33 mouse cellular contexts compared by ENCODE assay signal in the genomic region with DNA sequence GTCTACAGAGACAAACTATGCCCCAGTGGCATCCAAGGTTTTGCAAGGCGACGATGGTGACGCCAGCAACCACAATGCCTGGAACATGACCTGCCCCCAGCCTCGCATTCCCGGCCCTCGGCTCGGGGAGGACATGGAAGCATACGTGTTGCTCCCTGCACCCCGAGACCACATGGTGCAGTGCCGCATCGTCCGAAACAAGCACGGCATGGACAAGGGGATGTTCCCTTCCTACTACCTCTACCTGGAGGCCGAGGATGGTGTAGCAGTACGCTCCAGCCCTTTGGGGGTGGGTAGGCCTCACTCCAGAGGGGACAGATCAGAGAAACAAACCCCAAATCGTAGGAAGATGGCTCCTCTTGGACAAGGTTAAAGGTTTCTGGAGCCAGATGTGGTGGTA. TPM values are rescaled to one million over a fixed set of nuclear protein-coding genes. Genes with fewer than 3 reads are reported as not detected.
A peak's percentile ranks its signal among the peaks of the same experiment; 100 is the strongest.
DNase-seq lines count a peak whose midpoint lies in the region; ATAC-seq and TF ChIP-seq lines count a peak whose summit lies in the region.
"Had no signal": no experiment of that assay in that cellular context is flagged by ENCODE, and none has a peak within 500 bp of the region (broad histone marks: within the 10 kb centered on the region; RNA-seq: fewer than 3 reads in every experiment).

No protein-coding gene starts in this region.

- TF ChIP-seq CTCF in liver, postnatal 0 days (IDR thresholded peaks at IDR 0.05; ENCODE audit: low read depth): no peak
- TF ChIP-seq CTCF in E14TG2a.4 (conservative IDR thresholded peaks at IDR 0.05; ENCODE audit: low read length): no peak

- H3K4me1 ChIP-seq in heart, embryonic 12.5 days (replicated peaks): peaks cover 23% of the 10 kb centered on the region
- H3K4me1 ChIP-seq in liver, embryonic 15.5 days (replicated peaks): peaks cover 71% of the 10 kb centered on the region
- peaks cover 31% of the 10 kb centered on the region for H3K4me1 ChIP-seq in liver, postnatal 0 days (ENCODE audit: insufficient read depth)
- H3K4me1 ChIP-seq in E14TG2a.4 (replicated peaks; ENCODE audit: low read depth, low read length) (peaks cover 85% of the 10 kb centered on the region), ES-E14 (ENCODE audit: control insufficient read depth in 2 of 2, insufficient read depth in 2 of 2, low read length in 2 of 2, poor library complexity in 1 of 2) (peaks cover 4 to 38% of the 10 kb centered on the region in 2 experiments; a peak in 3 of 4 replicates)

- TF ChIP-seq EP300 in liver, postnatal 0 days (IDR thresholded peaks at IDR 0.05; ENCODE audit: low read depth): no peak

- peaks cover 11% of the 10 kb centered on the region for H3K36me3 ChIP-seq in heart, embryonic 12.5 days
- H3K36me3 ChIP-seq in liver, embryonic 15.5 days (replicated peaks): peaks cover 32% of the 10 kb centered on the region
- peaks cover 15% of the 10 kb centered on the region for H3K36me3 ChIP-seq in liver, postnatal 0 days (replicated peaks; ENCODE audit: insufficient read depth, low read length)
- H3K36me3 ChIP-seq in E14TG2a.4 (ENCODE audit: insufficient read depth, low read length): peaks cover 14% of the 10 kb centered on the region
- H3K36me3 ChIP-seq in ES-E14 (ENCODE audit: control insufficient read depth, insufficient read depth, low read length, poor library complexity, severe bottlenecking): peaks cover 10% of the 10 kb centered on the region
- H3K36me3 ChIP-seq: embryonic facial prominence, embryonic 12.5 days; hindbrain, embryonic 13.5 days had no signal

- H3K27me3 ChIP-seq in heart, embryonic 12.5 days (replicated peaks): no peaks in the 10 kb centered on the region
- H3K27me3 ChIP-seq in liver, embryonic 15.5 days: no peaks in the 10 kb centered on the region
- H3K27me3 ChIP-seq in liver, postnatal 0 days (ENCODE audit: insufficient read depth, low read length): no peaks in the 10 kb centered on the region
- no peaks in the 10 kb centered on the region for H3K27me3 ChIP-seq in E14TG2a.4 (ENCODE audit: insufficient read depth, low read length)
- H3K27me3 ChIP-seq: CH12.LX; embryonic facial prominence, embryonic 12.5 days; embryonic facial prominence, embryonic 15.5 days; forebrain, embryonic 13.5 days; heart, embryonic 15.5 days; hindbrain, embryonic 13.5 days; Patski had no signal

- DNase-seq in heart, adult 11 months: peak; percentile 90
- no peak for DNase-seq in liver, postnatal 0 days
- no peak for DNase-seq in ES-E14 (ENCODE audit: low read depth, low spot score)
- DNase-seq in thymus, postnatal 0 days (ENCODE audit: low spot score): no peak
- DNase-seq: adrenal gland, adult 2 months; adrenal gland, postnatal 14 days; B cell, adult 2 months; cerebellum, adult 11 months; cerebellum, adult 2 months; cerebellum, adult 9-11 months; cerebellum, postnatal 25 days; gastrocnemius, postnatal 10 days; gastrocnemius, postnatal 36 days; heart, postnatal 10 days; heart, postnatal 36 days had no signal

- no peak overlapping the region for H3K9ac ChIP-seq in heart, embryonic 12.5 days
- H3K9ac ChIP-seq in liver, embryonic 15.5 days: peak overlapping the region; percentile 9; the same call in 1 of the 2 replicates
- H3K9ac ChIP-seq in liver, postnatal 0 days (replicated peaks): no peak overlapping the region
- H3K9ac ChIP-seq in ES-E14 (ENCODE audit: insufficient read depth, low read depth, low read length, poor library complexity, severe bottlenecking): peak overlapping the region; percentile 34; the same call in 1 of the 2 replicates
- H3K9ac ChIP-seq: embryonic facial prominence, embryonic 12.5 days; embryonic facial prominence, embryonic 15.5 days; forebrain, embryonic 13.5 days; heart, embryonic 15.5 days; hindbrain, embryonic 13.5 days had no signal

- no peaks in the 10 kb centered on the region for H3K9me3 ChIP-seq in heart, embryonic 12.5 days (replicated peaks)
- H3K9me3 ChIP-seq in liver, embryonic 15.5 days (replicated peaks): no peaks in the 10 kb centered on the region
- H3K9me3 ChIP-seq in liver, postnatal 0 days (ENCODE audit: low read length): no peaks in the 10 kb centered on the region
- H3K9me3 ChIP-seq in E14TG2a.4 (ENCODE audit: low read length): no peaks in the 10 kb centered on the region
- no peaks in the 10 kb centered on the region for H3K9me3 ChIP-seq in ES-E14 (ENCODE audit: control insufficient read depth, insufficient read depth, low read depth, low read length)
- H3K9me3 ChIP-seq: embryonic facial prominence, embryonic 12.5 days; embryonic facial prominence, embryonic 15.5 days; forebrain, embryonic 10.5 days; forebrain, embryonic 13.5 days; G1E; heart, embryonic 15.5 days; hindbrain, embryonic 10.5 days; hindbrain, embryonic 13.5 days had no signal

- 88% methylated on average over 16 of the region's 16 CpGs for WGBS in heart, embryonic 12.5 days
- WGBS in liver, embryonic 15.5 days (ENCODE audit: insufficient replicate concordance): 88% methylated on average over 16 of the region's 16 CpGs
- WGBS in liver, postnatal 0 days (ENCODE audit: insufficient replicate concordance): 88% methylated on average over 16 of the region's 16 CpGs

- H3K4me2 ChIP-seq in heart, embryonic 12.5 days: no peak overlapping the region
- no peak overlapping the region for H3K4me2 ChIP-seq in liver, embryonic 15.5 days
- no peak overlapping the region for H3K4me2 ChIP-seq in liver, postnatal 0 days (ENCODE audit: low read depth, low read length)
- H3K4me2 ChIP-seq: embryonic facial prominence, embryonic 12.5 days; embryonic facial prominence, embryonic 15.5 days; forebrain, embryonic 13.5 days; heart, embryonic 11.5 days; heart, embryonic 15.5 days; hindbrain, embryonic 13.5 days had no signal

- H3K27ac ChIP-seq in heart, embryonic 12.5 days (ENCODE audit: poor library complexity, severe bottlenecking): no peak overlapping the region
- H3K27ac ChIP-seq in liver, embryonic 15.5 days (replicated peaks): peak overlapping the region; percentile 58; the same call in 1 of the 2 replicates
- no peak overlapping the region for H3K27ac ChIP-seq in liver, postnatal 0 days (ENCODE audit: low read depth)
- H3K27ac ChIP-seq in ES-E14 (ENCODE audit: insufficient read depth, low read depth, low read length, poor library complexity, severe bottlenecking): no peak overlapping the region
- H3K27ac ChIP-seq: embryonic facial prominence, embryonic 12.5 days; embryonic facial prominence, embryonic 15.5 days; forebrain, embryonic 10.5 days; forebrain, embryonic 13.5 days; heart, embryonic 15.5 days; hindbrain, embryonic 10.5 days; hindbrain, embryonic 13.5 days had no signal

- in situ Hi-C loops in ES-E14 (cut with MboI; ENCODE audit: low sequenced_read_pairs in 2 of 2, unreplicated experiment in 2 of 2): no loop called here

- no peak for ATAC-seq in heart, embryonic 12.5 days (ENCODE audit: insufficient number of reproducible peaks, low FRiP score)
- ATAC-seq in liver, embryonic 15.5 days (ENCODE audit: insufficient read depth): no peak
- ATAC-seq in liver, postnatal 0 days: no peak
- ATAC-seq: forebrain, embryonic 13.5 days; forebrain, embryonic 16.5 days; hindbrain, embryonic 16.5 days; Patski had no signal

- H3K4me3 ChIP-seq in heart, embryonic 12.5 days: no peak overlapping the region
- H3K4me3 ChIP-seq in liver, embryonic 15.5 days (replicated peaks): no peak overlapping the region
- no peak overlapping the region for H3K4me3 ChIP-seq in liver, postnatal 0 days (ENCODE audit: low read depth, low read length)
- peak overlapping the region; percentile 8; the same call in 1 of the 2 replicates for H3K4me3 ChIP-seq in E14TG2a.4 (replicated peaks; ENCODE audit: low read length)
- peak overlapping the region in 1 of 2 experiments; percentile 24; a peak in 1 of 4 replicates for H3K4me3 ChIP-seq in ES-E14 (ENCODE audit: insufficient read depth in 1 of 2, low read depth in 1 of 2, low read length in 2 of 2, poor library complexity in 1 of 2, severe bottlenecking in 1 of 2)
- H3K4me3 ChIP-seq: embryonic facial prominence, embryonic 12.5 days; embryonic facial prominence, embryonic 15.5 days; forebrain, embryonic 10.5 days; forebrain, embryonic 13.5 days; heart, embryonic 15.5 days; hindbrain, embryonic 10.5 days; hindbrain, embryonic 13.5 days had no signal

RNA-seq across cellular contexts. Expression of a gene that starts 7.5 kb away (rescaled TPM):
- 33.7 and 35.2 TPM in 2 replicates for polyA plus RNA-seq in heart, embryonic 12.5 days (2016; fragmentation: Nextera tagmentation; extraction: Ambion mirVana)
- polyA plus RNA-seq in liver, embryonic 15.5 days (2015; fragmentation: Nextera tagmentation; extraction: Ambion mirVana): 280 and 325 TPM in 2 replicates
- 104 and 113 TPM in 2 replicates for polyA plus RNA-seq in liver, postnatal 0 days (2015; fragmentation: Nextera tagmentation; extraction: Ambion mirVana)
- 31.4 and 37.9 TPM in 2 replicates for total RNA-seq in ES-E14 (2012; rRNA removed)
- 16.2 and 17.2 TPM in 2 replicates for polyA plus RNA-seq in thymus, postnatal 0 days (2015; fragmentation: Nextera tagmentation; extraction: Ambion mirVana)

RNA-seq across cellular contexts. Expression of a gene that starts 7.5 kb away (rescaled TPM):
- polyA plus RNA-seq in heart, embryonic 12.5 days (2016; fragmentation: Nextera tagmentation; extraction: Ambion mirVana): 0.57 and 0.68 TPM in 2 replicates
- polyA plus RNA-seq in liver, embryonic 15.5 days (2015; fragmentation: Nextera tagmentation; extraction: Ambion mirVana): 0.66 and 0.75 TPM in 2 replicates
- polyA plus RNA-seq in liver, postnatal 0 days (2015; fragmentation: Nextera tagmentation; extraction: Ambion mirVana): 0.51 and 0.91 TPM in 2 replicates
- 17.8 and 20.2 TPM in 2 replicates for total RNA-seq in ES-E14 (2012; rRNA removed)
- polyA plus RNA-seq in thymus, postnatal 0 days (2015; fragmentation: Nextera tagmentation; extraction: Ambion mirVana): 3.3 and 4.6 TPM in 2 replicates
- total RNA-seq: common myeloid progenitor, adult 5-6 weeks; granulocyte monocyte progenitor cell, adult 5-6 weeks had no signal

RNA-seq across cellular contexts. Expression of a gene that starts 8.4 kb away (rescaled TPM):
- polyA plus RNA-seq in heart, embryonic 12.5 days (2016; fragmentation: Nextera tagmentation; extraction: Ambion mirVana): 176 and 185 TPM in 2 replicates
- 118 and 131 TPM in 2 replicates for polyA plus RNA-seq in liver, embryonic 15.5 days (2015; fragmentation: Nextera tagmentation; extraction: Ambion mirVana)
- polyA plus RNA-seq in liver, postnatal 0 days (2015; fragmentation: Nextera tagmentation; extraction: Ambion mirVana): 91.5 and 103 TPM in 2 replicates
- 131 and 178 TPM in 2 replicates for total RNA-seq in ES-E14 (2012; rRNA removed)
- 110 and 111 TPM in 2 replicates for polyA plus RNA-seq in thymus, postnatal 0 days (2015; fragmentation: Nextera tagmentation; extraction: Ambion mirVana)

RNA-seq across cellular contexts. Expression of a gene that starts 30.0 kb away (rescaled TPM):
- polyA plus RNA-seq in heart, embryonic 12.5 days (2016; fragmentation: Nextera tagmentation; extraction: Ambion mirVana): 4.2 and 4.3 TPM in 2 replicates
- polyA plus RNA-seq in liver, embryonic 15.5 days (2015; fragmentation: Nextera tagmentation; extraction: Ambion mirVana): 2.4 and 2.5 TPM in 2 replicates
- 8.4 and 9.5 TPM in 2 replicates for polyA plus RNA-seq in liver, postnatal 0 days (2015; fragmentation: Nextera tagmentation; extraction: Ambion mirVana)
- 3.6 and 5.3 TPM in 2 replicates for total RNA-seq in ES-E14 (2012; rRNA removed)
- 1.1 and 1.5 TPM in 2 replicates for polyA plus RNA-seq in thymus, postnatal 0 days (2015; fragmentation: Nextera tagmentation; extraction: Ambion mirVana)

RNA-seq across cellular contexts. Expression of a gene that starts 32.0 kb away (rescaled TPM):
- polyA plus RNA-seq in heart, embryonic 12.5 days (2016; fragmentation: Nextera tagmentation; extraction: Ambion mirVana): not detected in 2 replicates
- not detected in 2 replicates for polyA plus RNA-seq in liver, embryonic 15.5 days (2015; fragmentation: Nextera tagmentation; extraction: Ambion mirVana)
- 0.15 and 0.33 TPM in 2 replicates for polyA plus RNA-seq in liver, postnatal 0 days (2015; fragmentation: Nextera tagmentation; extraction: Ambion mirVana)
- total RNA-seq in ES-E14 (2012; rRNA removed): 0.71 TPM in 1 of 2 replicates, not detected in the other
- not detected in 2 replicates for polyA plus RNA-seq in thymus, postnatal 0 days (2015; fragmentation: Nextera tagmentation; extraction: Ambion mirVana)
- total RNA-seq: common myeloid progenitor, adult 5-6 weeks; G1E; granulocyte monocyte progenitor cell, adult 5-6 weeks had no signal
- polyA plus RNA-seq: adrenal gland, adult 2 months; cerebellum, adult 2 months; embryonic facial prominence, embryonic 12.5 days; embryonic facial prominence, embryonic 15.5 days; forebrain, embryonic 10.5 days; forebrain, embryonic 13.5 days; forebrain, embryonic 16.5 days; G1E; heart, embryonic 11.5 days; heart, embryonic 15.5 days; hindbrain, embryonic 10.5 days; hindbrain, embryonic 13.5 days; hindbrain, embryonic 16.5 days; Patski had no signal

Comparison
In these comparisons a context has a peak if more than half of its experiments do, and no peak if none do; other contexts are left out.
1. H3K9ac ChIP-seq: peak in liver, embryonic 15.5 days (single experiment) and ES-E14 (single experiment); none in heart, embryonic 12.5 days (single experiment) and liver, postnatal 0 days (single experiment).